Mouse (Mus musculus) limb, embryonic 10.5 days (tissue): Measurements from ENCODE around the gene Adam33. TPM values are rescaled to one million over a fixed set of nuclear protein-coding genes. Genes with fewer than 3 reads are reported as not detected.

ENCODE experiments used
- DNase-seq: peaks from one replicate; pipeline ENCODE4 v3.0.0-alpha.2; 2017; ENCODE audit warnings: low spot score
- H3K27ac ChIP-seq: fragments of 300-500 bp; sonication (generic); 2 replicates; pipeline ENCODE4 v1.5.1; 2016; ENCODE audit warnings: mild to moderate bottlenecking
- H3K27me3 ChIP-seq: fragments of 300-500 bp; sonication (generic); 2 replicates; pipeline ENCODE4 v1.6.1; 2016; ENCODE audit warnings: low read depth, mild to moderate bottlenecking; ENCODE audit not compliant: poor library complexity, severe bottlenecking
- H3K36me3 ChIP-seq: fragments of 300-500 bp; sonication (generic); 2 replicates; pipeline ENCODE4 v1.6.1; 2016; ENCODE audit warnings: mild to moderate bottlenecking, moderate library complexity
- H3K4me1 ChIP-seq: fragments of 300-500 bp; sonication (generic); 2 replicates; pipeline ENCODE4 v1.6.1; 2016
- H3K4me3 ChIP-seq: fragments of 300-500 bp; sonication (generic); 2 replicates; pipeline ENCODE4 v1.5.1; 2016; ENCODE audit warnings: mild to moderate bottlenecking, moderate library complexity
- H3K9me3 ChIP-seq: fragments of 300-500 bp; sonication (generic); replicated peaks from 2 replicates; pipeline ENCODE4 v1.6.1; 2016; ENCODE audit warnings: mild to moderate bottlenecking
- WGBS: fragments of 180-500 bp; shearing (Covaris S2); methylation state at CpG from one replicate; pipeline ENCODE4 v1.1.7; 2016; 5-methylcytosine and 5-hydroxymethylcytosine counted together
- polyA plus RNA-seq: library from polyadenylated mRNA; unstranded; fragments of >200 nt; fragmentation: Nextera tagmentation; extraction: Ambion mirVana; gene quantifications from 2 replicates; pipeline ENCODE4 v1.2.1, GENCODE M21; 2016

Adam33 gene
- polyA plus RNA-seq, 1 experiment from 2014 or later = 0.38 TPM

GRCm38 (mm10) chr2:131053851-131054645, 9.6 kb downstream of the Adam33 start:
- Histone ChIP-seq H3K4me1 (peaks cover 39% of the 10 kb centered on the region), H3K27me3 (peaks cover 86% of the 10 kb centered on the region), H3K4me3 (peak overlapping the region; percentile 49), H3K27ac (peak overlapping the region; percentile 39), H3K36me3 (no peaks in the 10 kb centered on the region), H3K9me3 (no peaks in the 10 kb centered on the region)
- 2% methylated on average over 45 of the region's 45 CpGs for WGBS
- DNase-seq = peak; percentile 65

- no peak overlapping the region for H3K27ac ChIP-seq
- 53% methylated on average over 6 of the region's 6 CpGs for WGBS
- H3K9me3 ChIP-seq = no peaks in the 10 kb centered on the region
- H3K27me3 ChIP-seq = peaks cover 79% of the 10 kb centered on the region
- no peak for DNase-seq
- no peaks in the 10 kb centered on the region for H3K36me3 ChIP-seq
- H3K4me3 ChIP-seq = no peak overlapping the region
- H3K4me1 ChIP-seq = peaks cover 39% of the 10 kb centered on the region
These were observed 10.7 kb downstream of the Adam33 start for GRCm38 (mm10) chr2:131052862-131053418.

GRCm38 (mm10) chr2:131052043-131052442, 11.6 kb downstream of the Adam33 start:
- Histone ChIP-seq H3K27ac (no peak overlapping the region), H3K4me1 (peaks cover 39% of the 10 kb centered on the region), H3K36me3 (no peaks in the 10 kb centered on the region), H3K4me3 (no peak overlapping the region), H3K9me3 (no peaks in the 10 kb centered on the region), H3K27me3 (peaks cover 70% of the 10 kb centered on the region)
- no peak for DNase-seq
- 69% methylated on average over 5 of the region's 5 CpGs for WGBS

DNA sequence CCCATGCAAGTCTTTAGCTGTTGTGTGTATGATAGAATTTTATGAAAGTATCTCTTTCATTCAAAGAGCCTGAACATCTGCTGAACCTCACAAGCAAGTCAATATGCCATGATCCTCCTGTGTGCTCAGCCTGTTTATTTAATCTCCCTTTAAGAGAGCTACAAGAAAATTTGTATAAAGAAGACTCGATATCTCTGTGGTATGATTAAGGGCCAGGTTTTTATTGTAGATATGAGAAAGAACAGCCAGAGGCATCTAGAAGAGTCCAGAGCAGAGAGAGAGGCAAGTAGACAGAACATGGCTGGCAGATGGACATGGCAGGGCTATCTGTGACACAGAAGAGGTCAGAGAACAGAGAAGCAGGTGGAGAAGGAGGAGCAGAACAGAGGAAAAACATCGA, 17.6 kb downstream of the Adam33 start:
- Histone ChIP-seq H3K9me3 (no peaks in the 10 kb centered on the region), H3K4me1 (peaks cover 12% of the 10 kb centered on the region), H3K27me3 (peaks cover 53% of the 10 kb centered on the region), H3K4me3 (no peak overlapping the region), H3K27ac (no peak overlapping the region), H3K36me3 (no peaks in the 10 kb centered on the region)
- WGBS = 84% methylated on average over 2 of the region's 2 CpGs
- DNase-seq = no peak

- Histone ChIP-seq H3K27ac (no peak overlapping the region), H3K36me3 (no peaks in the 10 kb centered on the region), H3K9me3 (no peaks in the 10 kb centered on the region), H3K4me3 (no peak overlapping the region), H3K4me1 (peaks cover 16% of the 10 kb centered on the region), H3K27me3 (peaks cover 53% of the 10 kb centered on the region)
- no peak for DNase-seq
- 86% methylated on average over 9 of the region's 9 CpGs for WGBS
These were observed 18.5 kb downstream of the Adam33 start for GRCm38 (mm10) chr2:131044989-131045720.

- DNase-seq = no peak
- WGBS = 9% methylated on average over 7 of the region's 7 CpGs
- H3K4me3 ChIP-seq = peak overlapping the region; percentile 31; the same call in 1 of the 2 replicates
- peaks cover 59% of the 10 kb centered on the region for H3K27me3 ChIP-seq
- no peak overlapping the region for H3K27ac ChIP-seq
- H3K4me1 ChIP-seq = peaks cover 16% of the 10 kb centered on the region
- no peaks in the 10 kb centered on the region for H3K36me3 ChIP-seq
- no peaks in the 10 kb centered on the region for H3K9me3 ChIP-seq
These were observed 19.2 kb downstream of the Adam33 start for GRCm38 (mm10) chr2:131044354-131044852.

DNA sequence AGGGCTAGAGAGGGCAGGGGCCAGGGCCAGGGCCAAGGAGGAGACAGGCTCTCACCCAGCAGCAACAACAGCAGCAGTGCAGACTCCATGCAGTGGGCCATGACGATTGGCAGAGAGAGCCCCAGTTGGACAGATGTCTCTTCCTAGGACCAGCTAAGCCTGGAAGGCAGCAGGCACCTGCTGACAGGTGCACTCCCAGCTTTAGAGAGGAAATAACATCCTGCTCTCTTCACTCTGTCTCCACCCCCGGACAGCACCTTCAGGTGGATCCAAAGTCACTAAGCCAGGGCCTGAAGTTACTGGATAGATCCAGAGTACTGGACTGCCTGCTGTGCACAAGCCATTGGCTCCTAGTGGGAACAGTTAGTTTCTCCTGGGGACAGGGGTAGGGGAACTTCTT, 20.6 kb downstream of the Adam33 start, which contains the start of gene Gfra4:
Gene Gfra4, minus strand, starts transcription at position 101 of the 400 bp plus-strand sequence.
- no peaks in the 10 kb centered on the region for H3K9me3 ChIP-seq
- DNase-seq = no peak
- no peak within 1 kb of the TSS for H3K27ac ChIP-seq
- H3K27me3 ChIP-seq = peaks cover 64% of the 10 kb centered on the region
- peak within 1 kb of the TSS; percentile 73; the same call in 1 of the 2 replicates for H3K4me3 ChIP-seq
- 72% methylated on average over 2 of the region's 2 CpGs for WGBS
- H3K36me3 ChIP-seq = no peaks in the 10 kb centered on the region
- peaks cover 16% of the 10 kb centered on the region for H3K4me1 ChIP-seq

- Histone ChIP-seq H3K9me3 (no peaks in the 10 kb centered on the region), H3K4me1 (peaks cover 16% of the 10 kb centered on the region), H3K27ac (peak overlapping the region; percentile 89), H3K27me3 (peaks cover 69% of the 10 kb centered on the region), H3K36me3 (no peaks in the 10 kb centered on the region), H3K4me3 (peak overlapping the region; percentile 73)
- peak; percentile 64 for DNase-seq
- 3% methylated on average over 115 of the region's 115 CpGs for WGBS
These were observed 22.5 kb downstream of the Adam33 start for GRCm38 (mm10) chr2:131040854-131041825.

GRCm38 (mm10) chr2:131038675-131039074, 24.9 kb downstream of the Adam33 start:
- DNase-seq = no peak
- WGBS = 89% methylated on average over 5 of the region's 5 CpGs
- H3K4me3 ChIP-seq = no peak overlapping the region
- peaks cover 11% of the 10 kb centered on the region for H3K4me1 ChIP-seq
- no peaks in the 10 kb centered on the region for H3K9me3 ChIP-seq
- H3K27ac ChIP-seq = no peak overlapping the region
- H3K27me3 ChIP-seq = peaks cover 61% of the 10 kb centered on the region
- no peaks in the 10 kb centered on the region for H3K36me3 ChIP-seq

- no peak for DNase-seq
- no peaks in the 10 kb centered on the region for H3K36me3 ChIP-seq
- peaks cover 56% of the 10 kb centered on the region for H3K27me3 ChIP-seq
- peaks cover 11% of the 10 kb centered on the region for H3K4me1 ChIP-seq
- 92% methylated on average over 6 of the region's 6 CpGs for WGBS
- H3K27ac ChIP-seq = no peak overlapping the region
- no peaks in the 10 kb centered on the region for H3K9me3 ChIP-seq
- H3K4me3 ChIP-seq = no peak overlapping the region
These were observed 25.4 kb downstream of the Adam33 start for GRCm38 (mm10) chr2:131038197-131038596.

GRCm38 (mm10) chr2:131037226-131037990, 26.2 kb downstream of the Adam33 start:
- 63% methylated on average over 17 of the region's 17 CpGs for WGBS
- DNase-seq = no peak
- peaks cover 11% of the 10 kb centered on the region for H3K4me1 ChIP-seq
- no peak overlapping the region for H3K27ac ChIP-seq
- peaks cover 49% of the 10 kb centered on the region for H3K27me3 ChIP-seq
- H3K36me3 ChIP-seq = no peaks in the 10 kb centered on the region
- H3K4me3 ChIP-seq = no peak overlapping the region
- no peaks in the 10 kb centered on the region for H3K9me3 ChIP-seq
